Mouse (Mus musculus) B cell, adult (primary cell): ENCODE data around the gene Gm9999. TPM values are rescaled to one million over a fixed set of nuclear protein-coding genes. Genes with fewer than 3 reads are reported as not detected.

Experiments used
- total RNA-seq: library from RNA; stranded (reverse); gene quantifications from 4 replicates; pipeline ENCODE4 v1.2.4, GENCODE M21; 2023; ENCODE audit not compliant: inconsistent age

Gene Gm9999
- total RNA-seq, result not detected in 4 replicates

GRCm38 (mm10) chr7:46983280-46983679, at the start of gene Gm9999:
TSS of gene Gm9999 (plus strand) at chr7:46983580.

GRCm38 (mm10) chr7:46957831-46958691, 25.3 kb upstream of the Gm9999 start, which contains the start of gene Uevld:
TSS of gene Uevld (minus strand) at chr7:46958527.

GRCm38 (mm10) chr7:47008168-47008993, 25.0 kb downstream of the Gm9999 start, which contains the start of gene Spty2d1:
TSS of gene Spty2d1 (minus strand) at chr7:47008411.

Other genes with a start within 250 kb of the Gm9999 start
- not detected in 4 replicates for gene Saa1, start 240.6 kb upstream of the Gm9999 start, total RNA-seq
- not detected in 4 replicates for gene Saa2, start 231.8 kb upstream of the Gm9999 start, total RNA-seq
- 52.4 to 64.3 TPM (median 57.5 TPM) in 4 replicates for gene Hps5, start 187.5 kb upstream of the Gm9999 start, total RNA-seq
- gene Gtf2h1, start 187.5 kb upstream of the Gm9999 start, total RNA-seq, result 55.3 to 67.0 TPM (median 62.3 TPM) in 4 replicates
- gene Ldha, start 142.1 kb upstream of the Gm9999 start, total RNA-seq, result 177 to 194 TPM (median 177 TPM) in 4 replicates
- not detected in 4 replicates for gene Ldhc, start 122.4 kb upstream of the Gm9999 start, total RNA-seq
- gene Tsg101, start 63.6 kb upstream of the Gm9999 start, total RNA-seq, result 55.6 to 62.8 TPM (median 60.6 TPM) in 4 replicates
- 4.6 to 8.5 TPM (median 6.1 TPM) in 4 replicates for gene Uevld, start 25.1 kb upstream of the Gm9999 start, total RNA-seq
- gene Spty2d1, start 24.8 kb downstream of the Gm9999 start, total RNA-seq, result 89.3 to 99.8 TPM (median 96.1 TPM) in 4 replicates
- 3.0 to 5.2 TPM (median 4.8 TPM) in 4 replicates for gene Tmem86a, start 67.0 kb downstream of the Gm9999 start, total RNA-seq
- 0.19 to 0.55 TPM in 2 of 4 replicates, not detected in the others for gene Ptpn5, start 150.1 kb downstream of the Gm9999 start, total RNA-seq
- not detected in 4 replicates for gene Mrgpra6, start 221.3 kb downstream of the Gm9999 start, total RNA-seq